Mouse (Mus musculus) small intestine, adult 2 months (tissue): Measurements from ENCODE around the gene Tas2r144.

Source experiments
- CTCF ChIP-seq: fragments of 200-500 bp; IDR thresholded peaks from 2 replicates; pipeline ENCODE4 v1.5.1; 2012; ENCODE audit warnings: low read depth, mild to moderate bottlenecking, control low read depth, inconsistent platforms, low read length, moderate library complexity, mixed read lengths; ENCODE audit not compliant: insufficient replicate concordance, insufficient read length; ENCODE audit errors: extremely low read depth
- POLR2A ChIP-seq: fragments of 200-500 bp; IDR thresholded peaks from 2 replicates; pipeline ENCODE4 v1.6.1; 2012; ENCODE audit warnings: low read depth, mild to moderate bottlenecking, control low read depth, inconsistent platforms, low read length, moderate library complexity

- no peak for TF ChIP-seq CTCF
- no peak for TF ChIP-seq POLR2A
Measured at GRCm38 (mm10) chr6:42215028-42215427, at the start of gene Tas2r144.
